Mouse (Mus musculus) limb, embryonic 14.5 days (tissue): Measurements from ENCODE around the gene Lrmp. TPM values are rescaled to one million over a fixed set of nuclear protein-coding genes. Genes with fewer than 3 reads are reported as not detected.

Experiments used
- ATAC-seq: fragments of 200-750 bp; cut with Nextera tagmentation; 2 replicates; pipeline ENCODE4 v1.8.0; 2017; ENCODE audit warnings: low read depth, moderate number of reproducible peaks, moderate TSS enrichment; ENCODE audit not compliant: low FRiP score
- DNase-seq: peaks from one replicate; pipeline ENCODE4 v3.0.0-alpha.2; 2015; ENCODE audit warnings: low spot score
- H3K27ac ChIP-seq: fragments of 300-500 bp; sonication (generic); replicated peaks from 2 replicates; pipeline ENCODE4 v1.5.1; 2014; ENCODE audit warnings: low read depth, mild to moderate bottlenecking, low read length, moderate library complexity, mixed read lengths
- H3K27me3 ChIP-seq: fragments of 300-500 bp; sonication (generic); 2 replicates; pipeline ENCODE4 v1.6.1; 2014; ENCODE audit warnings: low read length, mixed read lengths; ENCODE audit not compliant: control insufficient read depth, insufficient read depth
- H3K36me3 ChIP-seq: fragments of 300-500 bp; sonication (generic); 2 replicates; pipeline ENCODE4 v1.6.1; 2014; ENCODE audit warnings: mild to moderate bottlenecking, low read length, moderate library complexity, mixed read lengths; ENCODE audit not compliant: control insufficient read depth, insufficient read depth
- H3K4me1 ChIP-seq: fragments of 300-500 bp; sonication (generic); 2 replicates; pipeline ENCODE4 v1.6.1; 2014; ENCODE audit warnings: antibody characterized with exemption, low read length, mixed read lengths; ENCODE audit not compliant: control insufficient read depth, insufficient read depth
- H3K4me2 ChIP-seq: fragments of 300-500 bp; sonication (generic); replicated peaks from 2 replicates; pipeline ENCODE4 v1.6.1; 2014; ENCODE audit warnings: low read depth, mild to moderate bottlenecking, low read length, moderate library complexity; ENCODE audit not compliant: severe bottlenecking
- H3K4me3 ChIP-seq: fragments of 300-500 bp; sonication (generic); replicated peaks from 2 replicates; pipeline ENCODE4 v1.5.1; 2014; ENCODE audit warnings: low read length
- H3K9ac ChIP-seq: fragments of 300-500 bp; sonication (generic); 2 replicates; pipeline ENCODE4 v1.6.1; 2014; ENCODE audit warnings: mild to moderate bottlenecking, low read depth, low read length, moderate library complexity; ENCODE audit not compliant: severe bottlenecking
- H3K9me3 ChIP-seq: fragments of 300-500 bp; sonication (generic); 2 replicates; pipeline ENCODE4 v1.6.1; 2016; ENCODE audit warnings: low read length; ENCODE audit not compliant: control insufficient read depth
- POLR2A ChIP-seq: fragments of 200-500 bp; IDR thresholded peaks from 2 replicates; pipeline ENCODE4 v1.8.0; 2012; ENCODE audit warnings: inconsistent platforms, mild to moderate bottlenecking, moderate library complexity, borderline replicate concordance; ENCODE audit not compliant: insufficient read depth, insufficient read length; ENCODE audit errors: extremely low read depth
- WGBS: fragments of 180-500 bp; shearing (Covaris S2); extraction: QIAGEN DNeasy Blood & Tissue Kit; methylation state at CpG from one replicate; pipeline ENCODE4 v1.1.7; 2014; 5-methylcytosine and 5-hydroxymethylcytosine counted together
- polyA plus RNA-seq, 2 experiments: library from polyadenylated mRNA; depleted of rRNA in 1 of 2; stranded (reverse) in 1 of 2; unstranded in 1 of 2; fragments of >200 nt; fragmentation: Nextera tagmentation in 1 of 2; extraction: Ambion mirVana in 1 of 2; gene quantifications; 2 replicates each; pipeline versions ENCODE4 v1.2.1 to v1.2.3; 2012 to 2014

The Lrmp gene
- polyA plus RNA-seq (2012; rRNA removed): 5.5 TPM in 2 replicates
- 4.3 and 5.5 TPM in 2 replicates for polyA plus RNA-seq (2014; fragmentation: Nextera tagmentation; extraction: Ambion mirVana)

- ATAC-seq: no peak
Measured at GRCm38 (mm10) chr6:145115476-145116097, at the start of gene Lrmp. Gene Lrmp (plus strand): TSS chr6:145115653.

GRCm38 (mm10) chr6:145066416-145066815, 49.0 kb upstream of the Lrmp start:
- no peaks in the 10 kb centered on the region for H3K4me1 ChIP-seq
- TF ChIP-seq POLR2A: no peak
- DNase-seq: no peak
- H3K4me3 ChIP-seq: no peak overlapping the region
- no peak overlapping the region for H3K9ac ChIP-seq
- H3K27ac ChIP-seq: no peak overlapping the region
- no peaks in the 10 kb centered on the region for H3K9me3 ChIP-seq
- H3K27me3 ChIP-seq: no peaks in the 10 kb centered on the region
- ATAC-seq: no peak
- WGBS: 78% methylated on average over 6 of the region's 6 CpGs
- H3K36me3 ChIP-seq: no peaks in the 10 kb centered on the region
- no peak overlapping the region for H3K4me2 ChIP-seq

More at GRCm38 (mm10) chr6:145115476-145116097, at the start of gene Lrmp:
- Histone ChIP-seq H3K4me2 (no peak within 1 kb of the TSS), H3K9me3 (no peaks in the 10 kb centered on the region), H3K4me3 (no peak within 1 kb of the TSS), H3K27ac (no peak within 1 kb of the TSS), H3K27me3 (no peaks in the 10 kb centered on the region), H3K36me3 (no peaks in the 10 kb centered on the region), H3K9ac (no peak within 1 kb of the TSS), H3K4me1 (peaks cover 8% of the 10 kb centered on the region)
- 73% methylated on average over 6 of the region's 6 CpGs for WGBS
- no peak for TF ChIP-seq POLR2A
- no peak for DNase-seq

DNA sequence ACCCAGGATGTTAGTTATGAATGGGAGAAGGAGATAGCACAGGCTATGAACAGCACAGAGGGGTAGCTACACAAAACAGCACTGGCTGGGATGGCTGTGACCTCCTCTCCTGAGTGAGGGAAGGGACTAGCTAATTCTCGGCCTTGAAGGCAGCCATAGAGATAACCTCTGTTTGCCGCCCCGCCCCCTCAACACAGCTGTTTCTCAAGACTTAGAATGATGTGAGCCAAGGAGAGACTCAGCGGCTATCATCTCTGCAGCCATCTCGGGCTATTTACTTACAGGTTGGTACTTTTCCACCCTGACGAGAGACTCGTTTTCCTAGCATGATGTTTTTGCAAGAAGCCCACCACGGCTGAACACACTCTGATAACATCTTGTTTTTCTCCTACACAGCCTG, 47.8 kb upstream of the Lrmp start:
- no peak for TF ChIP-seq POLR2A
- Histone ChIP-seq H3K9me3 (no peaks in the 10 kb centered on the region), H3K9ac (no peak overlapping the region), H3K36me3 (no peaks in the 10 kb centered on the region), H3K4me3 (no peak overlapping the region), H3K4me2 (no peak overlapping the region), H3K4me1 (no peaks in the 10 kb centered on the region), H3K27ac (no peak overlapping the region), H3K27me3 (no peaks in the 10 kb centered on the region)
- ATAC-seq (no peak), DNase-seq (no peak)
- WGBS: 85% methylated on average over 8 of the region's 8 CpGs

- TF ChIP-seq POLR2A: no peak
- Histone ChIP-seq H3K9ac (no peak overlapping the region), H3K27ac (no peak overlapping the region), H3K27me3 (no peaks in the 10 kb centered on the region), H3K4me1 (no peaks in the 10 kb centered on the region), H3K4me3 (no peak overlapping the region), H3K9me3 (no peaks in the 10 kb centered on the region), H3K4me2 (no peak overlapping the region), H3K36me3 (no peaks in the 10 kb centered on the region)
- DNase-seq: no peak
- 89% methylated on average over 7 of the region's 7 CpGs for WGBS
- no peak for ATAC-seq
Measured at GRCm38 (mm10) chr6:145069397-145069796, 46.1 kb upstream of the Lrmp start.

- DNase-seq (no peak), ATAC-seq (no peak)
- Histone ChIP-seq H3K9me3 (no peaks in the 10 kb centered on the region), H3K4me3 (no peak overlapping the region), H3K9ac (no peak overlapping the region), H3K4me2 (no peak overlapping the region), H3K36me3 (no peaks in the 10 kb centered on the region), H3K27ac (no peak overlapping the region), H3K27me3 (no peaks in the 10 kb centered on the region), H3K4me1 (no peaks in the 10 kb centered on the region; the same call in 1 of the 2 replicates)
- no peak for TF ChIP-seq POLR2A
- 72% methylated on average over 2 of the region's 2 CpGs for WGBS
Measured at GRCm38 (mm10) chr6:145069921-145070320, 45.5 kb upstream of the Lrmp start.

DNA sequence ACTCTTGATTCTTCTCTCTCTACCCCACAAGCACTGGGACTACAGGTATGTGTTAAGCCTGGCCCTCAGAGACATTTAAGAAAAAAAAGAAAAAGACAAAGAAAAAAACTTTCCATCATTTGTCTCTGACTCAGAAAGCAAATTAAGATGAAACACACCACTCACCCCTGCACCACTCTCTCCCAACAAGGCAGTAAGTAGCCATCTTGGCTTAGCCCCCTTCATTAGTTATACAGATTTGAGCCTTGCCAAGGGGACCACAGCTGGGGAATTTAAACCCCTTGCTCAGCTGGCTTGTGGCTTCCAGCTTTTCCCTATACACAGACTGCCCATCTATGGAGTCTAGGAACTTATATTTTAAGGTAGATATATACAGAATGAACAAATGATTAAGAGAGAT, 41.0 kb upstream of the Lrmp start:
- no peaks in the 10 kb centered on the region; the same call in 1 of the 2 replicates for H3K4me1 ChIP-seq
- H3K27me3 ChIP-seq: 0 out of 2 replicates have a peak, but pooled peaks cover 9% of the 10 kb centered on the region
- peak overlapping the region; percentile 63; the same call in 1 of the 2 replicates for H3K9ac ChIP-seq
- no peak for ATAC-seq
- H3K9me3 ChIP-seq: no peaks in the 10 kb centered on the region
- no peaks in the 10 kb centered on the region for H3K36me3 ChIP-seq
- no peak for TF ChIP-seq POLR2A
- H3K4me2 ChIP-seq: peak overlapping the region; percentile 93
- no peak overlapping the region for H3K27ac ChIP-seq
- no peak for DNase-seq
- H3K4me3 ChIP-seq: peak overlapping the region; percentile 19
